Mouse (Mus musculus) hindbrain, embryonic 15.5 days (tissue): ENCODE data around the gene Tmem82. TPM values are rescaled to one million over a fixed set of nuclear protein-coding genes. Genes with fewer than 3 reads are reported as not detected.

ENCODE experiments used
- ATAC-seq: fragments of 200-750 bp; cut with Nextera tagmentation; 2 replicates; pipeline ENCODE4 v1.8.0; 2017; ENCODE audit warnings: low read depth, moderate number of reproducible peaks, moderate TSS enrichment; ENCODE audit not compliant: low FRiP score
- H3K27ac ChIP-seq: fragments of 300-500 bp; sonication (generic); replicated peaks from 2 replicates; pipeline ENCODE4 v1.5.1; 2015; ENCODE audit warnings: mild to moderate bottlenecking, inconsistent platforms
- H3K27me3 ChIP-seq: fragments of 300-500 bp; sonication (generic); 2 replicates; pipeline ENCODE4 v1.6.1; 2015; ENCODE audit warnings: control low read depth, inconsistent platforms
- H3K36me3 ChIP-seq: fragments of 300-500 bp; sonication (generic); 2 replicates; pipeline ENCODE4 v1.6.1; 2015; ENCODE audit warnings: control low read depth, inconsistent platforms
- H3K4me1 ChIP-seq: fragments of 300-500 bp; sonication (generic); replicated peaks from 2 replicates; pipeline ENCODE4 v1.6.1; 2015; ENCODE audit warnings: control low read depth, inconsistent platforms
- H3K4me2 ChIP-seq: fragments of 300-500 bp; sonication (generic); 2 replicates; pipeline ENCODE4 v1.6.1; 2015; ENCODE audit warnings: moderate library complexity, mild to moderate bottlenecking, inconsistent platforms
- H3K4me3 ChIP-seq: fragments of 300-500 bp; sonication (generic); 2 replicates; pipeline ENCODE4 v1.5.1; 2015; ENCODE audit warnings: mild to moderate bottlenecking, inconsistent platforms
- H3K9ac ChIP-seq: fragments of 300-500 bp; sonication (generic); 2 replicates; pipeline ENCODE4 v1.6.1; 2015; ENCODE audit warnings: inconsistent platforms
- H3K9me3 ChIP-seq: fragments of 300-500 bp; sonication (generic); 2 replicates; pipeline ENCODE4 v1.6.1; 2016; ENCODE audit warnings: control low read depth, inconsistent platforms
- WGBS: fragments of 180-500 bp; shearing (Covaris S2); methylation state at CpG from one replicate; pipeline ENCODE4 v1.1.7; 2015; 5-methylcytosine and 5-hydroxymethylcytosine counted together
- polyA plus RNA-seq: library from polyadenylated mRNA; unstranded; fragments of >200 nt; fragmentation: Nextera tagmentation; extraction: Ambion mirVana; gene quantifications from 2 replicates; pipeline ENCODE4 v1.2.1, GENCODE M21; 2015

The Tmem82 gene
- polyA plus RNA-seq, 1 experiment from 2014 or later, result 0.36 TPM

- Histone ChIP-seq H3K4me2 (no peak overlapping the region), H3K4me3 (no peak overlapping the region), H3K36me3 (peaks cover 19% of the 10 kb centered on the region), H3K27me3 (no peaks in the 10 kb centered on the region), H3K27ac (no peak overlapping the region), H3K9ac (no peak overlapping the region), H3K9me3 (no peaks in the 10 kb centered on the region), H3K4me1 (no peaks in the 10 kb centered on the region)
- WGBS, result 92% methylated on average over 8 of the region's 8 CpGs
- ATAC-seq, result no peak
Observed at GRCm38 (mm10) chr4:141583919-141584318, 34.5 kb downstream of the Tmem82 start.

GRCm38 (mm10) chr4:141581051-141581450, 37.4 kb downstream of the Tmem82 start:
- Histone ChIP-seq H3K4me2 (no peak overlapping the region), H3K9me3 (no peaks in the 10 kb centered on the region), H3K27ac (no peak overlapping the region), H3K27me3 (no peaks in the 10 kb centered on the region), H3K4me1 (no peaks in the 10 kb centered on the region), H3K4me3 (no peak overlapping the region), H3K9ac (no peak overlapping the region), H3K36me3 (peaks cover 29% of the 10 kb centered on the region)
- WGBS, result 74% methylated on average over 13 of the region's 13 CpGs
- no peak for ATAC-seq

- no peak overlapping the region for H3K27ac ChIP-seq
- no peak overlapping the region for H3K4me3 ChIP-seq
- H3K4me1 ChIP-seq, result no peaks in the 10 kb centered on the region
- H3K9me3 ChIP-seq, result no peaks in the 10 kb centered on the region
- 87% methylated on average over 3 of the region's 3 CpGs for WGBS
- no peak for ATAC-seq
- no peaks in the 10 kb centered on the region for H3K27me3 ChIP-seq
- H3K9ac ChIP-seq, result no peak overlapping the region
- H3K36me3 ChIP-seq, result peaks cover 21% of the 10 kb centered on the region
- no peak overlapping the region for H3K4me2 ChIP-seq
Observed at GRCm38 (mm10) chr4:141578833-141579232, 39.6 kb downstream of the Tmem82 start.

GRCm38 (mm10) chr4:141576877-141577276, 41.6 kb downstream of the Tmem82 start:
- H3K4me3 ChIP-seq, result no peak overlapping the region
- H3K9me3 ChIP-seq, result no peaks in the 10 kb centered on the region
- H3K27me3 ChIP-seq, result no peaks in the 10 kb centered on the region
- no peak overlapping the region for H3K27ac ChIP-seq
- H3K4me2 ChIP-seq, result no peak overlapping the region
- ATAC-seq, result no peak
- H3K9ac ChIP-seq, result no peak overlapping the region
- H3K36me3 ChIP-seq, result peaks cover 21% of the 10 kb centered on the region
- WGBS, result 93% methylated on average over 7 of the region's 7 CpGs
- H3K4me1 ChIP-seq, result no peaks in the 10 kb centered on the region

GRCm38 (mm10) chr4:141576404-141576803, 42.0 kb downstream of the Tmem82 start:
- ATAC-seq, result no peak
- WGBS, result 88% methylated on average over 11 of the region's 11 CpGs

GRCm38 (mm10) chr4:141574789-141575702, 43.4 kb downstream of the Tmem82 start:
- 0 out of 2 replicates have a peak overlapping the region, but pooled peaks have one; percentile 4 for H3K4me2 ChIP-seq

More at GRCm38 (mm10) chr4:141576404-141576803, 42.0 kb downstream of the Tmem82 start:
- Histone ChIP-seq H3K4me1 (no peaks in the 10 kb centered on the region), H3K9ac (no peak overlapping the region), H3K27me3 (no peaks in the 10 kb centered on the region), H3K27ac (no peak overlapping the region), H3K4me2 (no peak overlapping the region), H3K36me3 (peaks cover 21% of the 10 kb centered on the region), H3K9me3 (no peaks in the 10 kb centered on the region), H3K4me3 (no peak overlapping the region)

GRCm38 (mm10) chr4:141573359-141573966, 45.0 kb downstream of the Tmem82 start:
- 79% methylated on average over 6 of the region's 6 CpGs for WGBS
- no peak for ATAC-seq
- Histone ChIP-seq H3K36me3 (peaks cover 11% of the 10 kb centered on the region), H3K27me3 (no peaks in the 10 kb centered on the region), H3K4me1 (no peaks in the 10 kb centered on the region), H3K4me3 (no peak overlapping the region), H3K4me2 (no peak overlapping the region), H3K9ac (no peak overlapping the region), H3K9me3 (no peaks in the 10 kb centered on the region), H3K27ac (no peak overlapping the region)

More at GRCm38 (mm10) chr4:141574789-141575702, 43.4 kb downstream of the Tmem82 start:
- H3K27ac ChIP-seq, result no peak overlapping the region
- no peaks in the 10 kb centered on the region for H3K27me3 ChIP-seq
- no peaks in the 10 kb centered on the region for H3K4me1 ChIP-seq
- peak; percentile 77; the same call in 1 of the 2 replicates for ATAC-seq
- no peaks in the 10 kb centered on the region for H3K9me3 ChIP-seq
- WGBS, result 41% methylated on average over 27 of the region's 27 CpGs
- H3K9ac ChIP-seq, result no peak overlapping the region
- H3K4me3 ChIP-seq, result no peak overlapping the region
- H3K36me3 ChIP-seq, result peaks cover 16% of the 10 kb centered on the region

- no peak for ATAC-seq
Observed at GRCm38 (mm10) chr4:141572668-141573358, 45.6 kb downstream of the Tmem82 start.

GRCm38 (mm10) chr4:141571934-141572333, 46.5 kb downstream of the Tmem82 start:
- H3K9ac ChIP-seq, result no peak overlapping the region
- no peak overlapping the region for H3K27ac ChIP-seq
- peaks cover 2% of the 10 kb centered on the region for H3K36me3 ChIP-seq
- no peaks in the 10 kb centered on the region for H3K9me3 ChIP-seq
- no peak for ATAC-seq
- H3K4me1 ChIP-seq, result no peaks in the 10 kb centered on the region
- H3K4me3 ChIP-seq, result no peak overlapping the region
- H3K4me2 ChIP-seq, result no peak overlapping the region
- WGBS, result 84% methylated on average over 10 of the region's 10 CpGs
- H3K27me3 ChIP-seq, result no peaks in the 10 kb centered on the region

More at GRCm38 (mm10) chr4:141572668-141573358, 45.6 kb downstream of the Tmem82 start:
- peaks cover 11% of the 10 kb centered on the region for H3K36me3 ChIP-seq
- no peak overlapping the region for H3K4me3 ChIP-seq
- no peak overlapping the region for H3K9ac ChIP-seq
- H3K27ac ChIP-seq, result no peak overlapping the region
- H3K9me3 ChIP-seq, result no peaks in the 10 kb centered on the region
- H3K4me2 ChIP-seq, result no peak overlapping the region
- no peaks in the 10 kb centered on the region for H3K27me3 ChIP-seq
- WGBS, result 87% methylated on average over 7 of the region's 7 CpGs
- H3K4me1 ChIP-seq, result no peaks in the 10 kb centered on the region

- Histone ChIP-seq H3K4me2 (no peak overlapping the region), H3K27ac (no peak overlapping the region), H3K4me3 (no peak overlapping the region), H3K36me3 (no peaks in the 10 kb centered on the region), H3K27me3 (no peaks in the 10 kb centered on the region), H3K4me1 (no peaks in the 10 kb centered on the region), H3K9me3 (no peaks in the 10 kb centered on the region), H3K9ac (no peak overlapping the region)
- WGBS, result 76% methylated on average over 6 of the region's 6 CpGs
- no peak for ATAC-seq
Observed at GRCm38 (mm10) chr4:141571337-141571739, 47.1 kb downstream of the Tmem82 start.

GRCm38 (mm10) chr4:141570821-141571220, 47.6 kb downstream of the Tmem82 start:
- Histone ChIP-seq H3K27me3 (no peaks in the 10 kb centered on the region), H3K27ac (no peak overlapping the region), H3K9ac (no peak overlapping the region), H3K9me3 (no peaks in the 10 kb centered on the region), H3K4me1 (no peaks in the 10 kb centered on the region), H3K4me2 (no peak overlapping the region), H3K4me3 (no peak overlapping the region), H3K36me3 (no peaks in the 10 kb centered on the region)
- ATAC-seq, result no peak
- WGBS, result 100% methylated on average over 1 of the region's 1 CpGs

- ATAC-seq, result no peak
- H3K4me1 ChIP-seq, result no peaks in the 10 kb centered on the region
- H3K9ac ChIP-seq, result no peak overlapping the region
- no peaks in the 10 kb centered on the region for H3K9me3 ChIP-seq
- no peaks in the 10 kb centered on the region for H3K27me3 ChIP-seq
- H3K36me3 ChIP-seq, result no peaks in the 10 kb centered on the region
- H3K4me2 ChIP-seq, result no peak overlapping the region
- no peak overlapping the region for H3K4me3 ChIP-seq
- H3K27ac ChIP-seq, result no peak overlapping the region
- 65% methylated on average over 6 of the region's 6 CpGs for WGBS
Observed at GRCm38 (mm10) chr4:141570004-141570403, 48.4 kb downstream of the Tmem82 start.
